Mouse (Mus musculus) neural tube, embryonic 12.5 days (tissue): ENCODE measurements around the gene Elavl3. TPM values are rescaled to one million over a fixed set of nuclear protein-coding genes. Genes with fewer than 3 reads are reported as not detected.

Experiments
- ATAC-seq: fragments of 200-750 bp; cut with Nextera tagmentation; 2 replicates; pipeline ENCODE4 v1.8.0; 2017; ENCODE audit warnings: low read depth, mild to moderate bottlenecking, moderate TSS enrichment, moderate library complexity; ENCODE audit not compliant: low FRiP score
- H3K27ac ChIP-seq: fragments of 300-500 bp; sonication (generic); 2 replicates; pipeline ENCODE4 v1.5.1; 2016
- H3K27me3 ChIP-seq: fragments of 300-500 bp; sonication (generic); replicated peaks from 2 replicates; pipeline ENCODE4 v1.6.1; 2016; ENCODE audit warnings: mild to moderate bottlenecking
- H3K36me3 ChIP-seq: fragments of 300-500 bp; sonication (generic); 2 replicates; pipeline ENCODE4 v1.6.1; 2016; ENCODE audit warnings: mild to moderate bottlenecking
- H3K4me1 ChIP-seq: fragments of 300-500 bp; sonication (generic); 2 replicates; pipeline ENCODE4 v1.6.1; 2016
- H3K4me2 ChIP-seq: fragments of 300-500 bp; sonication (generic); replicated peaks from 2 replicates; pipeline ENCODE4 v1.6.1; 2016; ENCODE audit warnings: mild to moderate bottlenecking
- H3K4me3 ChIP-seq: fragments of 300-500 bp; sonication (generic); 2 replicates; pipeline ENCODE4 v1.5.1; 2016
- H3K9ac ChIP-seq: fragments of 300-500 bp; sonication (generic); 2 replicates; pipeline ENCODE4 v1.6.1; 2016; ENCODE audit warnings: mild to moderate bottlenecking
- H3K9me3 ChIP-seq: fragments of 300-500 bp; sonication (generic); 2 replicates; pipeline ENCODE4 v1.6.1; 2016; ENCODE audit warnings: mild to moderate bottlenecking
- WGBS: fragments of 180-500 bp; shearing (Covaris S2); methylation state at CpG from one replicate; pipeline ENCODE4 v1.1.7; 2016; 5-methylcytosine and 5-hydroxymethylcytosine counted together
- polyA plus RNA-seq: library from polyadenylated mRNA; unstranded; fragments of >200 nt; fragmentation: Nextera tagmentation; extraction: Ambion mirVana; gene quantifications from 2 replicates; pipeline ENCODE4 v1.2.1, GENCODE M21; 2016

Elavl3 gene
- polyA plus RNA-seq, 1 experiment from 2014 or later: 73.5 TPM

- Histone ChIP-seq H3K4me1 (peaks cover 16% of the 10 kb centered on the region), H3K9me3 (no peaks in the 10 kb centered on the region), H3K4me2 (no peak overlapping the region), H3K27ac (no peak overlapping the region), H3K9ac (no peak overlapping the region), H3K27me3 (peaks cover 12% of the 10 kb centered on the region; the same call in 1 of the 2 replicates), H3K4me3 (no peak overlapping the region), H3K36me3 (peaks cover 29% of the 10 kb centered on the region)
- no peak for ATAC-seq
- WGBS: 43% methylated on average over 29 of the region's 29 CpGs
Observed at GRCm38 (mm10) chr9:22055713-22056112, 3.9 kb upstream of the Elavl3 start.

- Histone ChIP-seq H3K4me3 (no peak overlapping the region), H3K27ac (no peak overlapping the region), H3K27me3 (peaks cover 12% of the 10 kb centered on the region; the same call in 1 of the 2 replicates), H3K9me3 (no peaks in the 10 kb centered on the region), H3K4me1 (peaks cover 25% of the 10 kb centered on the region), H3K9ac (no peak overlapping the region), H3K36me3 (peaks cover 25% of the 10 kb centered on the region), H3K4me2 (peak overlapping the region; percentile 48)
- 1% methylated on average over 32 of the region's 32 CpGs for WGBS
- peak; percentile 26 for ATAC-seq
Observed at GRCm38 (mm10) chr9:22054411-22055076, 2.7 kb upstream of the Elavl3 start.

GRCm38 (mm10) chr9:22053657-22054056 is 1.8 kb upstream of the Elavl3 start:
- H3K9ac ChIP-seq: no peak overlapping the region
- 39% methylated on average over 6 of the region's 7 CpGs for WGBS
- H3K9me3 ChIP-seq: no peaks in the 10 kb centered on the region
- H3K4me3 ChIP-seq: no peak overlapping the region
- H3K4me1 ChIP-seq: peaks cover 34% of the 10 kb centered on the region
- peaks cover 12% of the 10 kb centered on the region; the same call in 1 of the 2 replicates for H3K27me3 ChIP-seq
- H3K27ac ChIP-seq: no peak overlapping the region
- no peak overlapping the region for H3K4me2 ChIP-seq
- no peak for ATAC-seq
- peaks cover 18% of the 10 kb centered on the region for H3K36me3 ChIP-seq

GRCm38 (mm10) chr9:22051161-22051957 is 464 bp downstream of the Elavl3 start:
- ATAC-seq: peak; percentile 45
- peaks cover 49% of the 10 kb centered on the region for H3K4me1 ChIP-seq
- H3K4me3 ChIP-seq: peak overlapping the region; percentile 92
- no peaks in the 10 kb centered on the region for H3K9me3 ChIP-seq
- peak overlapping the region; percentile 88 for H3K27ac ChIP-seq
- 1% methylated on average over 67 of the region's 67 CpGs for WGBS
- peak overlapping the region; percentile 62 for H3K4me2 ChIP-seq
- H3K9ac ChIP-seq: peak overlapping the region; percentile 95
- H3K27me3 ChIP-seq: peaks cover 12% of the 10 kb centered on the region; the same call in 1 of the 2 replicates
- no peaks in the 10 kb centered on the region for H3K36me3 ChIP-seq

- peak overlapping the region; percentile 88 for H3K27ac ChIP-seq
- H3K4me2 ChIP-seq: peak overlapping the region; percentile 62
- WGBS: 1% methylated on average over 43 of the region's 43 CpGs
- peaks cover 12% of the 10 kb centered on the region; the same call in 1 of the 2 replicates for H3K27me3 ChIP-seq
- peak overlapping the region; percentile 92 for H3K4me3 ChIP-seq
- ATAC-seq: peak; percentile 63
- peak overlapping the region; percentile 95 for H3K9ac ChIP-seq
- H3K4me1 ChIP-seq: peaks cover 49% of the 10 kb centered on the region
- H3K36me3 ChIP-seq: peaks cover 5% of the 10 kb centered on the region; the same call in 1 of the 2 replicates
- no peaks in the 10 kb centered on the region for H3K9me3 ChIP-seq
Observed at GRCm38 (mm10) chr9:22050351-22050889, 1.4 kb downstream of the Elavl3 start.

- 27% methylated on average over 4 of the region's 4 CpGs for WGBS
- ATAC-seq: no peak
Observed at GRCm38 (mm10) chr9:22049721-22050270, 2.0 kb downstream of the Elavl3 start.

GRCm38 (mm10) chr9:22049315-22049714 is 2.5 kb downstream of the Elavl3 start:
- Histone ChIP-seq H3K9ac (peak overlapping the region; percentile 95), H3K4me2 (peak overlapping the region; percentile 62), H3K27ac (no peak overlapping the region), H3K27me3 (peaks cover 12% of the 10 kb centered on the region; the same call in 1 of the 2 replicates), H3K9me3 (no peaks in the 10 kb centered on the region), H3K4me3 (peak overlapping the region; percentile 92), H3K36me3 (peaks cover 7% of the 10 kb centered on the region; the same call in 1 of the 2 replicates), H3K4me1 (peaks cover 42% of the 10 kb centered on the region)
- 77% methylated on average over 11 of the region's 11 CpGs for WGBS
- no peak for ATAC-seq

More at GRCm38 (mm10) chr9:22049721-22050270, 2.0 kb downstream of the Elavl3 start:
- Histone ChIP-seq H3K36me3 (peaks cover 7% of the 10 kb centered on the region; the same call in 1 of the 2 replicates), H3K27ac (peak overlapping the region; percentile 88), H3K9ac (peak overlapping the region; percentile 95), H3K4me3 (peak overlapping the region; percentile 92), H3K4me1 (peaks cover 47% of the 10 kb centered on the region), H3K27me3 (peaks cover 12% of the 10 kb centered on the region; the same call in 1 of the 2 replicates), H3K9me3 (no peaks in the 10 kb centered on the region), H3K4me2 (peak overlapping the region; percentile 62)

GRCm38 (mm10) chr9:22047329-22047728 is 4.5 kb downstream of the Elavl3 start:
- Histone ChIP-seq H3K36me3 (peaks cover 7% of the 10 kb centered on the region; the same call in 1 of the 2 replicates), H3K27ac (no peak overlapping the region), H3K27me3 (peaks cover 8% of the 10 kb centered on the region; the same call in 1 of the 2 replicates), H3K9ac (no peak overlapping the region), H3K4me1 (peaks cover 42% of the 10 kb centered on the region), H3K4me2 (peak overlapping the region; percentile 62), H3K9me3 (no peaks in the 10 kb centered on the region), H3K4me3 (no peak overlapping the region)
- ATAC-seq: no peak
- 66% methylated on average over 9 of the region's 9 CpGs for WGBS

- Histone ChIP-seq H3K9ac (no peak overlapping the region), H3K27me3 (no peaks in the 10 kb centered on the region), H3K9me3 (no peaks in the 10 kb centered on the region), H3K4me2 (no peak overlapping the region), H3K4me3 (no peak overlapping the region), H3K4me1 (no peaks in the 10 kb centered on the region; the same call in 1 of the 2 replicates), H3K36me3 (peaks cover 7% of the 10 kb centered on the region; the same call in 1 of the 2 replicates), H3K27ac (no peak overlapping the region)
- ATAC-seq: no peak
- 61% methylated on average over 2 of the region's 2 CpGs for WGBS
Observed at GRCm38 (mm10) chr9:22041832-22042231, 10.0 kb downstream of the Elavl3 start.

- Histone ChIP-seq H3K36me3 (peaks cover 26% of the 10 kb centered on the region), H3K9ac (no peak overlapping the region), H3K4me1 (peaks cover 23% of the 10 kb centered on the region), H3K27me3 (no peaks in the 10 kb centered on the region), H3K4me2 (no peak overlapping the region), H3K4me3 (no peak overlapping the region), H3K27ac (no peak overlapping the region), H3K9me3 (no peaks in the 10 kb centered on the region)
- 78% methylated on average over 10 of the region's 10 CpGs for WGBS
- ATAC-seq: no peak
Observed at GRCm38 (mm10) chr9:22037826-22038225, 14.0 kb downstream of the Elavl3 start.

GRCm38 (mm10) chr9:22035300-22036044 is 16.4 kb downstream of the Elavl3 start:
- no peaks in the 10 kb centered on the region for H3K9me3 ChIP-seq
- no peaks in the 10 kb centered on the region for H3K27me3 ChIP-seq
- WGBS: 28% methylated on average over 6 of the region's 6 CpGs
- H3K4me1 ChIP-seq: peaks cover 23% of the 10 kb centered on the region
- no peak overlapping the region for H3K4me3 ChIP-seq
- no peak overlapping the region for H3K9ac ChIP-seq
- H3K4me2 ChIP-seq: no peak overlapping the region
- peak; percentile 81 for ATAC-seq
- H3K27ac ChIP-seq: peak overlapping the region; percentile 39
- peaks cover 48% of the 10 kb centered on the region for H3K36me3 ChIP-seq
